Mouse (Mus musculus): ENCODE measurements around the gene Fgfrl1.

Fgfrl1 gene

DNA sequence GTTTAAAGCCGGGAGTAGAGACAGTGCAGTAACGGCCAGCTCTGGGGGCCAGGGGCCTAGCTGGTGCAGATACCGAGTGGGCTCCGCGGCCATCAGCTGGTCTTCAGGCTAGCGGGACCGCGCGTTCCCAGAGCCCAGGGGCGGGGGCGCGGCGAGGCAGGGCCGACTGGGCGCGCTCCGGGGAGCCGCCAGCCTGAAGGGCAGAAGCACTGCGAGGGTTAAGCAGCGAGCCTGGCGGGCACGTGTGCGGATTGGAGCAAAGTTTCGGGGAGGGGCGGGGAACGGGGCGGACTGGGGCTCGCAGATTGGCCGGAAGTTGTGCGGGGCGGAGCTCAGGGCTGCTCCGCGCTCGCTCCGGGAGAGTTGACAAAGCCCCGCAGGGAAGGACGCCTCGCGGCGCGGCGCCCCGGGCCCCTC lies 1.7 kb downstream of the Fgfrl1 start:
- in situ Hi-C loops (cut with MboI; ENCODE audit: low pct_unique_long_range_greater_than_20kb in 1 of 2, low sequenced_read_pairs in 2 of 2, unreplicated experiment in 1 of 2) = no loop called here

DNA sequence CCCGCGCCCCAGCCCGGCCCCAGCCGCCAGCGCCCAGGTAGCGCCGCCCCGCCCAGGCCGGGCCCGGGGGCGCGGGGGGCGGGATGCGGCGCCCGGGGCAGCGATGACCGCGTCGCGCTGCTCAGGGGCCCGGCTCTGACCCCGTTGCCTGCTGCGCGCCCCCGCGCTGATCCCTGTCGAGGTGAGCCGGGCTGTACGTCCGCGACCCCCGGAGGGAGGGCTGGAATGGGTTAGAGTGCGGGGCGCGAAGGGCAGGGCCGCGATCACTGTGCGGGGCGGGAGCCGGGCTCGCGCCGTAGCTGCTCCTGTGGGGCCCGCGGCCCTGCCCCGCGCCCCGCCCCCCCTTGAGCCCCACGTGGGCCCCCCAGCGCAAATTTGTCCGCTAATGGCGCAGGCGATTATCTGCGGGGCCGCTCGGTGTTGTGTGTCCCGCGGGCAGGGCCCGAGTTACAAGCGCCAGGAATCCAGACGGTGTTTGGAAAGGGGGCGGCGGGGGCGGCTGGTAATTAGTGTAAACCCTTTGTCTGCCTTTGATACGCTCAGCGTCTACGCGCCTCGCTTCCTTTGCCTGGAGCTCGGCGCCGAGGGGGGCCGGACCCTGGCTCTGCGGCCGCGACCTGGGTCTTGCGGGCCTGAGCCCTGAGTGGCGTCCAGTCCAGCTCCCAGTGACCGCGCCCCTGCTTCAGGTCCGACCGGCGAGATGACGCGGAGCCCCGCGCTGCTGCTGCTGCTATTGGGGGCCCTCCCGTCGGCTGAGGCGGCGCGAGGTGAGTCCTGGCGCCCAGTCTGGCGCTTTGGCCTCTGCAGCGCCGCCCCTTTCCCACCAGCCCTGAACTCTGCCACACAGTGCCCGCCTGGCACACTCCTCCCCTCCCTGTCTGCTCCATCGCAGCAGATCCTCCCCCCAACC lies 2.4 kb downstream of the Fgfrl1 start:
- in situ Hi-C loops (cut with MboI; ENCODE audit: low pct_unique_long_range_greater_than_20kb in 1 of 2, low sequenced_read_pairs in 2 of 2, unreplicated experiment in 1 of 2) = no loop called here

DNA sequence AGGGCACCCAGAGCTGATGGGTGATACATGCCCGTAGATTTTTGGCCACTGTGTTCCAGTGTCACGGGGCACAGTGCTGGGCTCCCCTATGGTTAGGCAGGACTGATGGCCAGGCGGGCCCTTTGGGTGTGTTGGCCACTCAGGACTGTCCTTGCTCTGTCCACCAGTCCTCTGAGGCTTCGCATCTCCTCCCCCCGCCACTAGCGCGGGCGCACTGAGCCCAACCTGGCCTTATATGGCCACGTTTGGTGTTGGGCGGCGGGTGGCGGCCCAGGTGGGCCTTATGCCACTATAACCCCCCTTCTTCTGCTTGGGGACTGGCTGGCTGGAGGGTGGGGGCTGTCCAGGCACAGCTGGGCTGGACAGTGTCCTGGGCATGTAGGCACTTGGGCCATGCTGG lies 3.7 kb downstream of the Fgfrl1 start:
- in situ Hi-C loops (cut with MboI; ENCODE audit: low pct_unique_long_range_greater_than_20kb in 1 of 2, low sequenced_read_pairs in 2 of 2, unreplicated experiment in 1 of 2) = no loop called here

DNA sequence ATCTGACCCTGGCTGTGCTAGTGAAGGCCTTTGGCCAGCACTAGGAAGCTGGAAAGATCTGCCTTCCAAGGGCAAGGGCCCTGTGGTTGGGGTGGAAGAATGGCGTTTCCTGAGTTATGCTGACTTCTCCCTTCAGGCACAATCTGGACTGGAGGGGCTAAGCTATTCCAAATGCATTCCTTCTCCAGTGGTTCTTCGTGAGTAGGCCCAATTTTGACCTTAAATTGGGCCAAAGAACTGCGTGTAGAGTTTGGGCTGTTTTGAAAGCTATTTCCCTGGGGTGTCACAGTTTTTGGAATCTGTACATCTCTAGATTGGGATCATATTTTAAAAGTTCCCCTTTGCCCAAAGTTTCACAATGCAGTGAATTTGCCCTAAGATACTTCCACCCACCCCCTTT lies 4.4 kb downstream of the Fgfrl1 start:
- in situ Hi-C loops (cut with MboI; ENCODE audit: low pct_unique_long_range_greater_than_20kb in 1 of 2, low sequenced_read_pairs in 2 of 2, unreplicated experiment in 1 of 2) = no loop called here

DNA sequence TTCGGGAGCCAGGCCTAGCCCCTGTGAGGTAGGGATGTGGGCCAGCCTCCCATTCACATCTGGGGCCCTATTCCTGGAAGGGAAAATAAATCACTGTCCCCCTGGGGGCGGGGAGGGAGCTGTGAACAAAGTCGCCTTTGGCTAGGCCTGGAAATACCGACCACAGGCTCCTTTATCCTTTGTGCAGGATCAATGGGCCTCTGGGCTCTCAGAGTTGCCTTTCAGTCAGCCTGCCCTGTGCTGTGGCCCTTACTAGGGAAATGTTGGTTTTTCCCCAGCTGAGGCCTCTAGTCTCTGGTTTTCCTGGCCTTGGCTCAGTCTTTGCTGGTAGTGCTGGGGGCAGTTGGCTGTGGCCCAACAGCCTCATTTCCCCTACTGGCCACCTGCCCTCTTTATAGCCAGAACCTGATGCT lies 5.2 kb downstream of the Fgfrl1 start:
- in situ Hi-C loops (cut with MboI; ENCODE audit: low pct_unique_long_range_greater_than_20kb in 1 of 2, low sequenced_read_pairs in 2 of 2, unreplicated experiment in 1 of 2) = no loop called here

DNA sequence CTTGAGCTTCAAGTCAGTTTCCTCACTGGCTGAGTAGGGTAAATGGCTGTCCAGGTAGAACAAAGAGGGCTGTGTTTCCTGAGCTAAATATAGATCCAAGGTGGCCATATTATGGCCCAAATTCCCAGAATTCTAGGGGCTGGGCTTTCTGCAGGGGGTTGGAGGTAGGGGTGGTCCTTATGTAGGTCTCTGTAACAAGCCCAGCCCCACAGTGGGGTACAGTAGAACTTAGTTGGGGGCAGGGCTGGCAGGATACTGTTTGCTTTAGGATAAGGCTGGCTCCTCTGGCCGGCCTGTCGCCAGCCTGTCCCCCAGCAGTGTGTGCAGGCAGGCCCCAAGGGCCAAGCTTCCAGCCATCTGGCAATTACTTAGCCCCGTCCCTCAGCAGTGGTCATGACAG lies 8.2 kb downstream of the Fgfrl1 start:
- in situ Hi-C loops (cut with MboI; ENCODE audit: low pct_unique_long_range_greater_than_20kb in 1 of 2, low sequenced_read_pairs in 2 of 2, unreplicated experiment in 1 of 2) = no loop called here

DNA sequence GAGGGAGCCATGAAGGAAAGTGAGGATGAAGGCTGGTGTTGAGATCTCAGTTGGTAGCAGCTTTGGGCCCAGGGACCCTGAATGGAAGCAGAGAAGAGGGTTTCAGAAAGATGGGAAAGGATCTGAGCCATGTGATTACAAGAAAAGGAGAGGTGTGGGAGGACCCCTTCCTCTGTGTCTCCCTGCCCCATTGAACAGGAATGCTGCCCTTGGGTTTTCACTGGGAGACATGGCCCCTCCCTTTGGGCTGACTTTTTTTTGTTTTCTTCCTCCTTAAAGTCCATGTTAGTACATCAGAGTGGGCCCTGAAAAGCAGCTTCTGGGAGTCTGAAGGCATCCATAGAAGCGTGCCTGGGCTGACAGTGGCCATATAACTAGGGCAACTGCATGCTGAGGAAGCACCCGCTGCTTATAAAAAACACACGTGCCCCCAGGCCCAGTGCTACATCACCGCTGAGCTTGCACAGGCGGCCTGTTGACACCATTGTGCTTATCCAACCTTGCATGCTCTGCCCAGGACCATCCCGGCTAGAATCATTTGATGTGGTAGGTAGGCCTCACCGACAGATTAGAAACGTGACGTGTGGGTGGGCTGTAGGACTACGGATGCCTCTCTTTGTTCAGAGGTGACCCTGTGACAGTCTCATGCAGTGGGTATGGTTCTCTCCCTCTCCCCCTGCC lies 9.3 kb downstream of the Fgfrl1 start:
- in situ Hi-C loops (cut with MboI; ENCODE audit: low pct_unique_long_range_greater_than_20kb in 1 of 2, low sequenced_read_pairs in 2 of 2, unreplicated experiment in 1 of 2) = no loop called here

DNA sequence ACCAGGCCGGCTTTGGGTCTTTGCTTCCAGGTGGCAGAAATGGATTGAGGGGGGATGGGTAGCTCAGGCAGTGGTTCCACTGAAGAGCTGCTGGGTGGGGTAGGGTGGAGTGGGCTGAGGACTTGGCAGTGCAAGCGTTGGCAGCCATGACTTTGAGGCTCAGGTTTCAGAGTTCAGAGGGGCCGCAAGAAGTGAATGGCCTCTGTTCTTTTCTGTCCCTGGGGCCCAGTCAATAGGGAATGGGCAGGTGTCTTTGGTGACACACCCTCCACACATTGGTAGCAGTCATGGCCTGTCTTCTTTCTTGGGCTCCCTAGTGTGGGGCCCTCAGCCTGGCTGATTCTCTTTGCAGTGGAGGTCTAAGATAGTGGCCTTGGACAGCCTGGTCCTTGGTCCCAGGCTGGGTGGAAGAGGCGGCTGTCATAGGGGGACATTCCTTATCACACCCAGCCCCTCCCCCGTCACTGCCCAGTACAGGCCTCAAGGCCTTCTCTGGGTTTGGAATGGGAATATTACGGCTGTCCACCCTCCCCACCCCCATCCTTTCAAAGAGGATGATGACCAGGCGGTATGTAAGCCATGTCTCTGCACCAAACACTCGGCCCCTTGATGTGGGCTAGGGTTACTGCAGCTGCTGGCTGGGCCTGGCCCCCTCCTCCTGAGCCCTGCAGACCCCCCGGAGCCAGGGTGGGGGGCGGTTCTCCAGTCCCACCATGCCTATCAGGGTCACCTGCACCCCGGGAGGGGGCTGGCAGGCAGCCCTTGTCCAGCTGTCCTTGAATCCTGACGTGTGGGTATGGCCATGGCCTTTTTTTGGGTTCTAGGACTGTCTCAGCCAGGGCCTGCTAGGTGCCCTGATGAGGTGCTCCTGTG lies 11.8 kb downstream of the Fgfrl1 start:
- in situ Hi-C loops (cut with MboI; ENCODE audit: low pct_unique_long_range_greater_than_20kb in 1 of 2, low sequenced_read_pairs in 2 of 2, unreplicated experiment in 1 of 2) = no loop called here

DNA sequence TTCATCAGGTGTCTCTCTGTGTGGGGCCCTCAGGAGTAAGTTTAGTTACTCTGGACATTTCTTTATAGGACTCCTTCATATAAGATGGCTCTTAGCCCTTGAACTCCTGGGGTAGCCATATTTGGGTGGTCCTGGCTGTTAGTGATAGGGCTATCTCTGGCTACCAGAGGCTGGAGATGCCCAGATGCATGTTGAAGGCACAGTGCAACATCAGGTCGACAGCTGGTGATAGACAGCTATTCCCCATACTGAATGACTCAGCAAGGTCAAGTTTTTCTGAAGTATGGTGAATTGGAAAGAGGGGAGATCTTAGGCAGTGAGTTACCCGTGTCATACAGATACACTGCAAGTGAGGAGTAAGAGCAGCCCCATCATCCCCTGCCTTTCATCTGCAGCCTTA lies 15.6 kb downstream of the Fgfrl1 start:
- in situ Hi-C loops (cut with MboI; ENCODE audit: low pct_unique_long_range_greater_than_20kb in 1 of 2, low sequenced_read_pairs in 2 of 2, unreplicated experiment in 1 of 2) = no loop called here

DNA sequence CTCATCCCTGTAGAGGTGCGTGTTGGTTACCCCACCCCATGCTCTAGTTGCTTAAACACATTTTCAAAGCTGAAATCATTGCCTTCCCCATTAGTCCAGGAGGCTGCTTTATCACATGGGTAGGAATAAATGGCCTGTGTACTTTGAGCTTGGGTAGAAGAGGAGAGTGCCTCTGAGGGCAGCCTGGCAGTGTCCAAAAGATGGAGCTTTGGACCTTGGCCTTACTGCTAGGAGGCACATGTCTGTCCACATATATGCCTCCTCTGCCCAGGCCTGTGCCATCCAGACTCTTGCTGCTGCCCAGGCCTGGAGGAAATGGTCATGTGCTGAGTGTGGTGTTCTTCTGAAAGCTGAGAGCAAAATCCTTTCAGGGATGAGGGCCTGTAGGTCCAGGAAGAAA lies 16.2 kb downstream of the Fgfrl1 start:
- in situ Hi-C loops (cut with MboI; ENCODE audit: low pct_unique_long_range_greater_than_20kb in 1 of 2, low sequenced_read_pairs in 2 of 2, unreplicated experiment in 1 of 2) = no loop called here

DNA sequence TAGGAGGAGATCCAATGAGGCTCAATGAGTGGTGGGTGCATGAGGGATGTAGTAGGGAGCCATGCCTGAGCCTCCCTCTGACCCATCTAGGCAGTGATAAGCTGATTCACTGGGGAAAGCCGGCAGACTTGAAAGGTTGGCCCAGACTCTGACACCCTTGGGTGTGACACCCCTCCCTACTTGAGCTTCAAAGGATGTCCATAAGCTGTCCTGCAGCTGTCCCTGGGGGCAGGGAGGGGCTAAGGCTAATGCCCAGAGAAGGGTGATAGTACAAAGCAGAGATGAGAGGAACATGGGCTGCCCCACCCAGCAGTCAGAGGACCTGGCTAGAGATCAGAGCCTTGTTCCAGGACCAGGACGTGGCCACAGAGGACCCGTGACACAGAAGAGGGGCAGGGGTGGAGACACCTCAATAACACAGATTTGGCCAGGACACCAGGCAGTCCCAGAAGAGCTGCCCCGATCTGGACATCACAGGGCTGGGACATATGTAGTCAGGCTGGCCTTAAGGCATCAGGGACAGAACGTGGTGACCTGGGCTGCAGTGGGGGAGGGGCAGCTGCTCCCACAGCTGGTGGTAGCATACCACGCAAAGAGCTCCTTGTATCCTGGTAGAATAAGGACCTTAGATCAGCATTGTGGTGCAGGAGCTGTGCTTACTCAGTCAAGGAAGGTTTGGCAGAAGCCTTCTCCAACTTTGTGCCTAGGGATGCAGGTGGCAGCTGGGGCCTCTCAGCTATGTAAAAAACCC lies 17.0 kb downstream of the Fgfrl1 start:
- in situ Hi-C loops (cut with MboI; ENCODE audit: low pct_unique_long_range_greater_than_20kb in 1 of 2, low sequenced_read_pairs in 2 of 2, unreplicated experiment in 1 of 2) = no loop called here

DNA sequence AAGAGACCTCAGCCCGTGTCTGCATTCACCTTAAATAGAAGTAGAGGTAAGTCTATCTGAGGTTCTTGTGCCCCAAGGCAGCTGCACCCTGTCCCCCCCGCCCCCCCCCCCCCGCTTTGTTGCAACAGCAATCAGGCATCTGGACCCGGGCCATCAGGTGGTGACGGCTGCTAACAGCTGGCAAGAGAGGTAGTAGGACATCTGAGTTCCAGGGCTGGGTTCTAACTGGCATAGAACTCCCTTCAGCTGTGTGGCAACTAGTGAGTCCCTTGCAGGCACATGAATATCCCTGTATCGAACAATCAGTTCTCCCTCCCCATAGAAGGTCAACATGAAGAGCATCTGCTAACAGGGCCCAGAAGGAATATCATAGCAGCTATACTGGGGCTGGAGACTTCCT lies 19.8 kb downstream of the Fgfrl1 start:
- in situ Hi-C loops (cut with MboI; ENCODE audit: low pct_unique_long_range_greater_than_20kb in 1 of 2, low sequenced_read_pairs in 2 of 2, unreplicated experiment in 1 of 2) = no loop called here

DNA sequence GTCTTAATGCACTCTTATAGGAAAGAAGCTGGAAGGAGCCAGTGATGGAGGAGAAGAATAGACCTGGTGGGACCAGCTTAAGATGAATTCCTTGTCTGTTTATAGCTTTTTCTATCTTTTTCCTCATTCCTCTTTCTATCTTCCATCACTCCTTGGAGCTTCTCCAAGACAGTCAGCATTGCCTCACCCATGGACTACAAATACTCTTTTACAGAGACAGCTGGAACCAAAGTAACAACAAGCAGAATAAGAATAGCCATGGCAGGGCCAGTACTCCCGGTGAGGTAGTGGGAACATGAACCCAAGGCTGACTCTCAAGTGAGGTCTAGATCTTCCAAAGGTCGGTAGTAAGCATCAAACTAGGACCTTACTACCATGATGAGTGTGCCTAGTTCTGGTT lies 20.9 kb downstream of the Fgfrl1 start:
- in situ Hi-C loops (cut with MboI; ENCODE audit: low pct_unique_long_range_greater_than_20kb in 1 of 2, low sequenced_read_pairs in 2 of 2, unreplicated experiment in 1 of 2) = no loop called here

DNA sequence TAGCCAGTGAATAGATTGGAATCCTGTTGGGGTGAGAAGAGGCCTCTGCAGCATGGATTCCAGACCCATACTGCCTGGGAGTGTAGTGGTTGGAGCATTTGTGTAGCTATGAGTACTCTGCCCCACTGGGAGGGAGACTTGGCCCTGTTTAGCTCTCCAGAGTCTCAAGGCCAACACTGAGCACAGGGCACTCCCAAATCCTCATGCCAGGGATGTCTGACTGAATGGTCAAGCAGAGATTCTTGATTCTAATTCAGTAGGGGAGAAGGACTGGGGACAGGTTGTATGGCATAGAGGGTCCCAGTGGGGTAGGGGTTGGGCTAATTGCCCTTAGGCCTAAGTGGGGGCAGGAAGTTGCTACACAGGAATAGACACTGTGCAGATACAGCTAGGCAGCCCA lies 21.5 kb downstream of the Fgfrl1 start:
- in situ Hi-C loops (cut with MboI; ENCODE audit: low pct_unique_long_range_greater_than_20kb in 1 of 2, low sequenced_read_pairs in 2 of 2, unreplicated experiment in 1 of 2) = no loop called here

DNA sequence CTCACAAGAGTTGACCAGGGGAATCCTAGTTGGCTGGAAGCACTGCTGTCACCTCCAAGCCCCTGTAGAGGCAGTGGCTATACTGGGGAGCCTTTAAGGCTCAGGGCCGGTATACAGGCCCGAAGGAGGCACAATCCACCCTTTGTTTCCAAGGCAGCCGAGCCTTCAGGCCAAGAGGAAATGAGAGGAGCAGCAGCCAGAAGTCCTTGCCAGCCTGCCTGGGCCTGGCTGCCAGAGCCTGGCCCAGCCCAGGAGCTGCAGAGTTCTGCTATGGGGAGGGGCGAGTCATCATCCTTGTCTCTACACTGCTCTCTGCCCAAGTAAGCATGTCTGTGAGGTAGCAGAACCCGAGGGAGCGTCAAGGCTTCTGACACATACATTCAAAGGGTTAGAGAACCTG lies 22.0 kb downstream of the Fgfrl1 start:
- in situ Hi-C loops (cut with MboI; ENCODE audit: low pct_unique_long_range_greater_than_20kb in 1 of 2, low sequenced_read_pairs in 2 of 2, unreplicated experiment in 1 of 2) = no loop called here

DNA sequence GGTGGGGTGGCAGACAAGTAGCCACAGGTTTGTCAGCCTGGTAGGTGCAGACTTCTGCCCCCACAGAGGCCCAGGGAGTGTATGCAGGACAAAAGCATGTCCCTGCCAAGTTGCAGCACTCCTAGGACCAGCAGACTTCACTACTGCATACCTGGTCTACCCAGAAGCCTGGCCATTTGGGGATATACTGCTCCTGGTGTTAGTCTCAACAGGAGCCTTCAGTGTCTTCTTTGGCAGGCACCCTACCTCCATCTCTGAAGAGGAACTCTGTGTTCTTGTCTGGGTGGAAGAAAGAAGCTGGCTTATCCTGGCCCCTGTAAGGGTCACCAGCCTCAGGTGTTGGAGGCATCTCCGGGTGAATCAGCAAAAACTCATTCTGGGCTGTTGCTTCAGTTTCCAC lies 23.8 kb downstream of the Fgfrl1 start:
- in situ Hi-C loops (cut with MboI; ENCODE audit: low pct_unique_long_range_greater_than_20kb in 1 of 2, low sequenced_read_pairs in 2 of 2, unreplicated experiment in 1 of 2) = no loop called here

DNA sequence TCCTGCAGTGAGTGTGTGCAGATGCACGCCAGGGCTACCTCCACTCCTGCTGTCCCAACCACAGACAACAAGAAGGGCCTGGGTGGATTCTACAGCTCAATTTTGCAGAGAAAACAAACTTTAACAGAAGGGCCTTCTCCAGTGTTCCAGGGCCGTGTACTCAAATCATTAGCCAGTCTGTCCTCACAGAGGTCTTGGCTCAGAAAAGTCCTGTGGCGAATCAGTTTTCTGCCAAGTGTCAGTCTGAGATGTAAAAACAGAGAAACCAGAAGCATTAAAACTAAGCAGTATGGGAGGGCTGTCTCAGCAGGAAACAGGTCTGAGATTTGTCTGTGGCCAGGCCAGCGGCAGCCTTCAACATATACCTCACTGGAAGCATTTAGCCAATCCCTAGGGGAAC lies 25.9 kb downstream of the Fgfrl1 start:
- in situ Hi-C loops (cut with MboI; ENCODE audit: low pct_unique_long_range_greater_than_20kb in 1 of 2, low sequenced_read_pairs in 2 of 2, unreplicated experiment in 1 of 2) = no loop called here

DNA sequence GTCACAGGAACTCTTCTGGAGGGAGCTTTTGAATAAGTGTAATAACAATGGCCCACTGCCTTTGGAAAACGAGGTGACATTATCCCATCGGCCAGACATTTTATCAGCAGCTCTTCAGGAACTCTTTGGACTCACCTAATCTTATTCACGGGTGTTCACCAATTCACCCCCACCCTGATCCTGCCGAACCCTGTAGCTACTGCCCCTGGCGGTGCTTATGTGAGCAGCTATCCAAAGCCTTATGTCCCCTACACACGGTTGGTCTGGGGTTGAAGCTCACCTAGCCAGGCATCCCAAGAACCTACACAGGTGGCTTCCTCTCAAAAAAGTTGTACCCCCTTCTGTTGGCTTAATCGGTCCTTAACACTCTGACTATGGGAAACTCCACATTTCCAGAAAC lies 27.6 kb downstream of the Fgfrl1 start:
- in situ Hi-C loops (cut with MboI; ENCODE audit: low pct_unique_long_range_greater_than_20kb in 1 of 2, low sequenced_read_pairs in 2 of 2, unreplicated experiment in 1 of 2) = no loop called here
